Mouse (Mus musculus): ENCODE data around the gene Scn5a.

GRCm38 (mm10) chr9:119624151-119624550 lies 45.3 kb upstream of the Scn5a start:
- no peak for TF ChIP-seq POLR2A (IDR thresholded peaks at IDR 0.05; ENCODE audit: low read depth, low read length)
- no peak for TF ChIP-seq CTCF (IDR thresholded peaks at IDR 0.05; ENCODE audit: extremely low read depth, insufficient read length, insufficient replicate concordance, low read depth, low read length)
